Mouse (Mus musculus) heart, embryonic 14.5 days (tissue): ENCODE measurements around the gene Pgrmc1. TPM values are rescaled to one million over a fixed set of nuclear protein-coding genes. Genes with fewer than 3 reads are reported as not detected.

Source experiments
- ATAC-seq: fragments of 200-750 bp; cut with Nextera tagmentation; 2 replicates; pipeline ENCODE4 v1.8.0; 2017; ENCODE audit warnings: low read depth, moderate TSS enrichment; ENCODE audit not compliant: insufficient number of reproducible peaks, insufficient read depth, low FRiP score
- H3K27ac ChIP-seq, 2 experiments: fragments of 200-500 bp in 1 of 2; fragments of 300-500 bp in 1 of 2; sonication (generic) in 1 of 2; replicated peaks in 1 of 2; 2 replicates each; pipeline ENCODE4 v1.5.1; 2012 to 2014; ENCODE audit warnings: low read depth in 2 of 2, low read length in 2 of 2, control low read depth in 1 of 2, mild to moderate bottlenecking in 1 of 2, mixed read lengths in 1 of 2; ENCODE audit not compliant: control insufficient read depth in 1 of 2, insufficient read depth in 1 of 2
- H3K27me3 ChIP-seq: fragments of 300-500 bp; sonication (generic); 2 replicates; pipeline ENCODE4 v1.6.1; 2014; ENCODE audit warnings: mild to moderate bottlenecking, low read length, control low read depth; ENCODE audit not compliant: control insufficient read depth, insufficient read depth
- H3K36me3 ChIP-seq: fragments of 300-500 bp; sonication (generic); 2 replicates; pipeline ENCODE4 v1.6.1; 2014; ENCODE audit warnings: mild to moderate bottlenecking, control low read depth, low read length, mixed read lengths; ENCODE audit not compliant: control insufficient read depth, insufficient read depth
- H3K4me1 ChIP-seq, 2 experiments: fragments of 200-500 bp in 1 of 2; fragments of 300-500 bp in 1 of 2; sonication (generic) in 1 of 2; 2 replicates each; pipeline ENCODE4 v1.6.1; 2012 to 2014; ENCODE audit warnings: low read length in 2 of 2, control low read depth in 1 of 2, mixed read lengths in 1 of 2; ENCODE audit not compliant: control insufficient read depth in 2 of 2, insufficient read depth in 2 of 2
- H3K4me2 ChIP-seq: fragments of 300-500 bp; sonication (generic); 2 replicates; pipeline ENCODE4 v1.6.1; 2014; ENCODE audit warnings: mild to moderate bottlenecking, low read length
- H3K4me3 ChIP-seq, 2 experiments: fragments of 200-500 bp in 1 of 2; fragments of 300-500 bp in 1 of 2; sonication (generic) in 1 of 2; 2 replicates each; pipeline ENCODE4 v1.5.1; 2012 to 2014; ENCODE audit warnings: low read length in 2 of 2, mild to moderate bottlenecking in 2 of 2, control low read depth in 1 of 2, low read depth in 1 of 2, moderate library complexity in 1 of 2; ENCODE audit not compliant: control insufficient read depth in 1 of 2, insufficient read depth in 1 of 2
- H3K9ac ChIP-seq: fragments of 300-500 bp; sonication (generic); 2 replicates; pipeline ENCODE4 v1.6.1; 2014; ENCODE audit warnings: mild to moderate bottlenecking, low read length
- H3K9me3 ChIP-seq: fragments of 300-500 bp; sonication (generic); 2 replicates; pipeline ENCODE4 v1.6.1; 2016; ENCODE audit warnings: low read length, control low read depth; ENCODE audit not compliant: control insufficient read depth
- WGBS: fragments of 180-500 bp; shearing (Covaris S2); extraction: QIAGEN DNeasy Blood & Tissue Kit; methylation state at CpG from one replicate; pipeline ENCODE4 v1.1.7; 2014; 5-methylcytosine and 5-hydroxymethylcytosine counted together
- polyA plus RNA-seq: library from polyadenylated mRNA; unstranded; fragments of >200 nt; fragmentation: Nextera tagmentation; extraction: Ambion mirVana; gene quantifications from 2 replicates; pipeline ENCODE4 v1.2.1, GENCODE M21; 2014

Pgrmc1 gene
- polyA plus RNA-seq, 1 experiment from 2014 or later = 131 TPM

GRCm38 (mm10) chrX:36602926-36603325, 4.9 kb downstream of the Pgrmc1 start:
- H3K9ac ChIP-seq = no peak overlapping the region
- H3K27ac ChIP-seq = no peak overlapping the region
- peaks cover 0 to 4% of the 10 kb centered on the region in 2 experiments; a peak in 1 of 4 replicates for H3K4me1 ChIP-seq
- H3K9me3 ChIP-seq = no peaks in the 10 kb centered on the region
- no peak for ATAC-seq
- H3K4me3 ChIP-seq = no peak overlapping the region
- peaks cover 40% of the 10 kb centered on the region for H3K36me3 ChIP-seq
- WGBS = 79% methylated on average over 2 of the region's 2 CpGs
- no peak overlapping the region for H3K4me2 ChIP-seq
- H3K27me3 ChIP-seq = no peaks in the 10 kb centered on the region

- Histone ChIP-seq H3K27ac (no peak overlapping the region), H3K4me1 (peaks cover 0 to 4% of the 10 kb centered on the region in 2 experiments; a peak in 1 of 4 replicates), H3K9ac (no peak overlapping the region), H3K4me3 (no peak overlapping the region), H3K36me3 (peaks cover 40% of the 10 kb centered on the region), H3K9me3 (no peaks in the 10 kb centered on the region), H3K27me3 (no peaks in the 10 kb centered on the region), H3K4me2 (no peak overlapping the region)
- 76% methylated on average over 4 of the region's 4 CpGs for WGBS
- ATAC-seq = no peak
These were observed 6.0 kb downstream of the Pgrmc1 start for GRCm38 (mm10) chrX:36604040-36604439.

- ATAC-seq = no peak
- H3K4me3 ChIP-seq = no peak overlapping the region
- WGBS = 79% methylated on average over 2 of the region's 2 CpGs
- H3K4me2 ChIP-seq = no peak overlapping the region
- no peaks in the 10 kb centered on the region for H3K27me3 ChIP-seq
- no peak overlapping the region for H3K9ac ChIP-seq
- H3K9me3 ChIP-seq = no peaks in the 10 kb centered on the region
- no peaks in the 10 kb centered on the region for H3K4me1 ChIP-seq
- peaks cover 19% of the 10 kb centered on the region for H3K36me3 ChIP-seq
- H3K27ac ChIP-seq = no peak overlapping the region
These were observed 11.1 kb downstream of the Pgrmc1 start for GRCm38 (mm10) chrX:36609117-36609516.

GRCm38 (mm10) chrX:36628102-36628501, 30.1 kb downstream of the Pgrmc1 start:
- H3K4me2 ChIP-seq = no peak overlapping the region
- no peak overlapping the region for H3K4me3 ChIP-seq
- ATAC-seq = no peak
- no peaks in the 10 kb centered on the region; a peak in 1 of 4 replicates for H3K4me1 ChIP-seq
- H3K9ac ChIP-seq = no peak overlapping the region
- peak overlapping the region in 1 of 2 experiments; percentile 41; a peak in 1 of 4 replicates for H3K27ac ChIP-seq
- 40% methylated on average over 3 of the region's 3 CpGs for WGBS
- H3K36me3 ChIP-seq = no peaks in the 10 kb centered on the region
- H3K9me3 ChIP-seq = no peaks in the 10 kb centered on the region
- H3K27me3 ChIP-seq = no peaks in the 10 kb centered on the region

- no peaks in the 10 kb centered on the region; a peak in 1 of 4 replicates for H3K4me1 ChIP-seq
- H3K27me3 ChIP-seq = no peaks in the 10 kb centered on the region
- H3K4me2 ChIP-seq = no peak overlapping the region
- no peak overlapping the region for H3K27ac ChIP-seq
- no peak overlapping the region for H3K9ac ChIP-seq
- no peaks in the 10 kb centered on the region for H3K9me3 ChIP-seq
- H3K4me3 ChIP-seq = no peak overlapping the region
- 6% methylated on average over 1 of the region's 1 CpGs for WGBS
- no peak for ATAC-seq
- no peaks in the 10 kb centered on the region for H3K36me3 ChIP-seq
These were observed 32.8 kb downstream of the Pgrmc1 start for GRCm38 (mm10) chrX:36630771-36631170.

- ATAC-seq = no peak
These were observed 42.0 kb downstream of the Pgrmc1 start for GRCm38 (mm10) chrX:36640046-36640445.

GRCm38 (mm10) chrX:36644657-36645551, 46.9 kb downstream of the Pgrmc1 start, which contains the start of gene Akap17b:
Akap17b (minus strand) TSS chrX:36645395.
- H3K27ac ChIP-seq = peak within 1 kb of the TSS in 1 of 2 experiments; percentile 62; a peak in 1 of 4 replicates
- H3K4me3 ChIP-seq = peak within 1 kb of the TSS; percentile 51 to 61
- peak within 1 kb of the TSS; percentile 58 for H3K4me2 ChIP-seq
- H3K27me3 ChIP-seq = no peaks in the 10 kb centered on the region
- peak within 1 kb of the TSS; percentile 73 for H3K9ac ChIP-seq
- H3K36me3 ChIP-seq = no peaks in the 10 kb centered on the region
- peak; percentile 91 for ATAC-seq
- H3K4me1 ChIP-seq = no peaks in the 10 kb centered on the region; a peak in 1 of 4 replicates
- H3K9me3 ChIP-seq = no peaks in the 10 kb centered on the region
- 23% methylated on average over 40 of the region's 60 CpGs for WGBS

More at GRCm38 (mm10) chrX:36640046-36640445, 42.0 kb downstream of the Pgrmc1 start:
- Histone ChIP-seq H3K4me2 (no peak overlapping the region), H3K4me1 (no peaks in the 10 kb centered on the region; a peak in 1 of 4 replicates), H3K4me3 (no peak overlapping the region), H3K27me3 (no peaks in the 10 kb centered on the region), H3K36me3 (no peaks in the 10 kb centered on the region), H3K9ac (no peak overlapping the region), H3K9me3 (no peaks in the 10 kb centered on the region), H3K27ac (no peak overlapping the region)
- WGBS = 70% methylated on average over 6 of the region's 6 CpGs
